Mouse (Mus musculus) layer of hippocampus, adult 9-11 months (tissue): ENCODE results near the gene Wrap53.

Experiments used
- DNase-seq: peaks from one replicate; pipeline ENCODE4 v3.0.0; 2022

Gene Wrap53

DNA sequence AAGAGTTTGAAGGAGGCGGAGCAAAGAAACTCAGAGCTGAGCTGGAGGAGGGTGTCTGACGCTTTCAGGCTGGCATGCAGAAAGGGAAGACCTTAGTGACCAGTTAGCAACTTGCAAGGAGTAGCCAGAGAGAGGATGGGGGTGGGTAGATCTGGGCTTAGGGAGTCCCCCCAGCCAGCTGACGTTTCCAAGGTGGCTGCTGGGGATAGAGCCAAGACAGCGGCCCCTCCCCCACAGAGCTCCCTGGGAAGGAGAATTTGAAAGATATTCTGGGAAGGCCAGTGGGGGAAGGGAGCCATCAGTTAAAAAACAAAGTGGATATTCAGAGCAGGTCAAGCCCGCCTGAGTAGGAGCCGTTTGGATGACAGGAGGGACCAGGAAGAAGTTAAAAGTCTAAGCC lies 20.0 kb upstream of the Wrap53 start:
- peak; percentile 80 for DNase-seq

DNA sequence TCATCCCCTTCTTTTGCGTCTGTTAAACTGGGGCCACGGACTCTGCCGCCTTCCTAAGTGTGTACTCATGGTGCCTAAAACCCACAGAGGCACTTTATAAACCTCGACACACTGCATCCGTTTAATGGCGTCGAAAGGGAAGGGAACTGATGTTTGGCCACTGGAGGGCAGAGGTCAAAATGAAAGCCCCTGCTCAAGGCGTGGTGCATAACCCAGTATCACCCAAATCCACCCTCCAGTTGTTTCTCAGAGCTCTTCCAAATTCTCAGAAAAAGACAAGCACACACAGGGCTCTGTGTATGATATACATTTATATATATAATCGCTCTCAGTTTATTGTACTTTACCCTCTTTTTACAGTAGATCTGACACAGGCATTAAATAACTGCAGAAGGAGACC lies 19.4 kb upstream of the Wrap53 start:
- DNase-seq = no peak

DNA sequence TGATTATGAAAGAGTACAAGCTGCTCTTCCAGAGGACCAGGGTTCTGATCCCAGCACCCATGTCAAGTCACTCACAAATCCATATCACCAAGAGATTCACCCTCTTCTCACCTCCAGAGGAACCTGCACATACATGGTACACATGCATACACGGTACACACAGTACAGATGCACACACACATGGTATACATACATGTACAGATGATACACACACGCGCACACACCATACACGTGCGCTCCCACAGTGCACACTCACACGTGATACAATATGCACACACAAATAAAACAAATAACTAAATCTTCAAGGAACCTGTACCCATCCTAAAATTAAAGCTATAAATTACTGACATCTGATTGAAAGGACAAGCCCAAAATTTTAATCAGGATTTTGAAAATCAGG lies 14.8 kb upstream of the Wrap53 start:
- no peak for DNase-seq

DNA sequence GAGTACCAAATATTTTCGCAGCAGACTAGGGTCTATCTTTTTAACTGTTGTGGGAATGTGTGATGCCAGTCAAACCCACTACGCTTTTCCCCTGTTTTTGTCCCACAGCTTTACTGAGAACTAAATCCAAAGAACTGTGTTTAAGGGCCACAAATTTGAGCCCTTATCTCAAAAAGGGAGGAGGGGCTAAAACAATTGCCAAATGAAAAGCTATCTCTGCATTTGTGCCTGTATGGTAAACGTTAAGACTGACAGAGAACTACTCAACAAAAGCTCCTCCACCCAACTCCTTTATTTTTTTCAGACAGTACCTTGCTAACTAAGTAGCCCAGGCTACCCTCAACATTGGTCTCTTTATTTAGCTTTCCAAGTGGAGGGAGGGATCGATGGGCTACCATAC lies 12.7 kb upstream of the Wrap53 start:
- DNase-seq = no peak

DNA sequence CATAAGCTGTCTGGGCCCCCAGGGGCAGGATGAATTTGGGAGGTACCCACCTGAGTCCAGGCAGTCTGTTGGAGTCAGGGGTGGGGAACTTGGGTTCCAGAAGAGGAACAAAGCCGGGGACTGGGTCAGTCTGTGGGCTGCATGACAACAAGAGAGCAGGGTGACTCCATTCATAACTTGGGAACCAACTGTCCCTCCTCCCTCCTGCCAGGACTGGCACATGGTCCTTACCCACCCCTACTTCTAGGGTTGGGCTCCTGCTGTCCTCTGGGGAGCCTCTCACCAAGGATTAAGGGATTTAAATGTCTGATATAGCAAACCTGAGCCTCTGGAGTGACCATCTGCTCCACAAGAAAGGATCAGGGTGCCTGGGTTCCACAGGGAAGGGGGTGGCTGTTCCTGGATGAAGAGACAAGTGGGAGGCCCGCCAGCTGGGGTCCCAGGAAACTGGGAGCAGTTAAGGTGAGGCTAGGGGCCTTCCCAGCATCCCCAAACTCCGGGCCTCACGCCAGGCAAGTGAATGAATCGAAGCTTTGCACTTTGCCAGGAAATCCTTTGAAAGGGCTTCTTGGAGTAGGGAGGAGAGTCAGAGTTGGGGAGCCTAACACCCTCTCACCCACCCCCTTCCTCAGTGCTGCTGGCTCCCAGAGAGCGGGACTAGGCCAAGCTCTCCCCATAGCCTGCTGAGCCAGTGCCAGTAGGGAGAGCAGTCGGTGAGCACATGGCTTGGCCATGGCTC lies 12.0 kb upstream of the Wrap53 start:
- peak; percentile 79 for DNase-seq

DNA sequence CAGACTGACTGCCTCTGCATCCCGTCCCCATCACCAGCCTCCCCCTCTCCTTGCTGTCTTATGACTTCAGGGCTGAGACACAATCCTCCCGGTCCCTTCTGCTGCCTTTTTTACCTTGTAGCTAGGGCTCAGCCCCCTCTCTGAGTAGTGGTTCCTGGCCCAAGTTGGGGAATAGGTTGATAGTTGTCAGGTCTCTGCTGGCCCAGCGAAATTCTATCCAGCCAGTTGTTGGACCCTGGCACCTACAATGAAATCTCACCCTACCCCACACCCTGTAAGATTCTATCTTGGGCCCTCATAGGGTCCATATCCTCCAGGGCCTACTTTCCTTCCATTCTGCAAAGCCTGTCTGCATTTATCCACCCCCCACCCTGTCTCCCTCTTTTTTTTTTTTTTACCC lies 11.4 kb upstream of the Wrap53 start:
- DNase-seq = no peak

DNA sequence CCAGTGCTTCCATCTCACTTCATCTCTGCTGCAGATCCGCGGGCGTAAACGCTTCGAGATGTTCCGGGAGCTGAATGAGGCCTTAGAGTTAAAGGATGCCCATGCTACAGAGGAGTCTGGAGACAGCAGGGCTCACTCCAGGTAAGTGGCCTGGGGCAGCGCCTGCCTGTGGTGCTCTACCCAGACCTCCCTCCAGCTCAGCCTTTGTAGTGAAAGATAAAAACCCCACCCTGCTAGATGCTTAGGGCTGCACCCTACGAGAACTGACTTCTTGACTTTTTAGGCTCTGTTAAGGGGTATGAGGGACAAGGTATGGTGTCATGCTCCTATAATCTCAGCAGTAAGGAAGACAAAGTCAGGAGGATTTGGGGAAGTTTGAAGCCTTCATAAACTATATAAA lies 10.6 kb upstream of the Wrap53 start:
- DNase-seq = no peak

DNA sequence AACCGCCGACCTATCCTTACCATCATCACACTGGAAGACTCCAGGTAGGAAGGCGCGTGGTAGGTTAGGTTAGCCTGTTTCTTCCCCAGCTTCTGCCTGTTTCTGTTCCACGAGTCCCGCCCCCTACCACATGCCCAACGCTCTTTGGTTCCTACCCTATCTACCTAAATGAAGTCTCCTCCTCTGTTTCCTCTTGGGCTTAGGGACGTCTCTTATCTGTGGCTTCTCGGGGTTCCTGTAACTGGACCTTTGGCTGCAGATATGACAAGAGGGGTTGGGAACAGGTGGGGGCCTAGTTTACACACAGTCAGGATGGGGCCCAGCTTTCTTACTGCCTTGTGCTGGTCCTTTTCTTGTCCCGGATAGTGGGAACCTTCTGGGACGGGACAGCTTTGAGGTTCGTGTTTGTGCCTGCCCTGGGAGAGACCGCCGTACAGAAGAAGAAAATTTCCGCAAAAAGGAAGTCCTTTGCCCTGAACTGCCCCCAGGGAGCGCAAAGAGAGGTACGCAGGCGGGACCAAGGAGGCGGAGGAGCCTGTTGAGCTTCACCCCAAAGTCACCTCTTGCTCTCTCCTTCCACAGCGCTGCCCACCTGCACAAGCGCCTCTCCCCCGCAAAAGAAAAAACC lies 9.3 kb upstream of the Wrap53 start:
- no peak for DNase-seq

DNA sequence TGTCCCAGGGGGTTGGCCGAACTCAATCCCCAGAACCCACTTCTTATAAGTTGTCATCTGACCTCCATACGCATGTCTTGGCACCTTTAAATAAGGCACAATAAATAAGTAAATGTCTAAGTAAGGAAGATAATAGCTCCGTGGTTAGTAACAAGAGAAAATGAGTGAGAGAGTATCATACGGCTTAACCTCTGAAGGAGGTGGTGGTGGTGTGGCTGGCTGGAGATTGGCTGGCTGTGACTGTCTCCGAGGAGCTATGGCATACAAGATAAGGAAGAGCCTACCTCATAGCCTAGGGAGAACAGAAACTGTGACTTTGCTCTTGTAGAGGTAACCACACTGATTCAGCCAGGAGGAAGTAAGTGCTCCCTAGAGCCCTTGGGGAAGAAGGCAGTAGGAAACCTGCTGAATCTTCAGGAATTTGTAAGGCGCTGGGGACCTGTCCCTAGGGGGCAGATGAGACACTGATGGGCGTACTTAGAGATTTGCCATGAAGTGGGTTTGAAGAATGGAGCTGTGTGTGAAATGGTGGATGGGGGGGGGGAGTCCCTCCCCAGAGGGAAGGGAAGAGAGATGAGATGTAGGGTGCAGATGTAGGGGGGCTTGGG lies 5.8 kb upstream of the Wrap53 start:
- no peak for DNase-seq

DNA sequence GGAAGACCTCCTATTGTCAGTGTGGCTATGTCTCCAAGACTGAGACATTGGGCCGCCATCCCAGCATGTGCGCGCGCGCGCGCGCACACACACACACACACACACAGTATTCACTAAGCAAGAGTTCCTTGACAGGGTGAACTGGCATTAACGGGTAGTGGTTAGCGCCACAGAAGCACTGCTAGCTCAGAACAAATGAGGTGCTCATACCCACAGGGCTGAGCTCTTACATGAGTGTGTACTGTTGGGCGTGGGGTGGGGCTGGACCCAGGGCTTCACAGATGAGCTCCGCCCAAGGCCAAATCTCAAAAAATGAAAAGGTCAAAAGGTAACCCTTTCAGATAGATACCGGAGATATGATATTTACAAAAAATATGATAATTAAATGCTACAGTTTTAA lies 4.9 kb upstream of the Wrap53 start:
- DNase-seq = no peak

DNA sequence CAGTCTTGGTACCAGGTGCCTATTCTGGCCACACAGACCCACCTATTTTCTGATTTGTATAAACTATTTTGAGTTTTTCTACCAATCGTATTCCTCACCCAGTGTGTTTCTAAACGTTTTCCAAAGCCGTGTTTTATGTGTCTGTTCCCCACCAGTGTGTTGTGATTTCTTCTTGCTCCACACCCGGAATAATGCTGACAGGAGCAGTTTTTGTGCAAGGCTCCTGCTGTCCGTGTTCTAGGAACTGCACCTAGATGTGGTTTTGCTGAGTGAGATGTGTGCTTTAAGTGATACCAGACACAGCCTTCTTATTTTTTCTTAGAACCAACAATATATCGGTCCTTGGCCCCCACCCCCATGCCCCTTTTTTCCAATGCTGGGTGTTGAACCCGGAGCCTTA lies 4.0 kb upstream of the Wrap53 start:
- no peak for DNase-seq

DNA sequence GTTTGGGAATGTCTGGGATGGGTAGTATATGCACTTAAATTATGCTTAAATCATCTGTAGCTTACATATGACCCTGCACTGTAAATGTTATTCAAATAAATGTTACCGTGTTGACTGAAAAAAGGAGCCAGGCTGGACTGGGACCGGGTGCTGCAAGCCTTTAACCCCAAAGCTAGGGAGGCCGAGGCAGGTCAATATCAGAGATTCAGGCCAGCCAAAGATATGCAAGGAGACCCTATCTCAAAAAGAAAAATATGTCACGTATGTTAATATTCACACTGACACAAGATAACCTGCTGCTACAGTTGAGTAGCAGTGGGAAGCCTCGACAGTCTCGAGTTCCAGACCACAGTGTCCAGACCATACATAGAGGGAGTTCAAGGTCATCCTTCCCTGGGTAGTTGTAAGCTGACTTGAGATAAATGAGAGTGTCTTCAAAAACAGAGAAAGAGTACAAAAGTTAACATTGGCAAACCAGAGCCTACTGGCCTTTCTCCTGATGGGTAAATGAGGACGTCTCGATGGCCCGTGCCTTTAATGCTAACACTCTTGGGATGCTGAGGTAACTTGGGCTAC lies 2.3 kb upstream of the Wrap53 start:
- DNase-seq = no peak

DNA sequence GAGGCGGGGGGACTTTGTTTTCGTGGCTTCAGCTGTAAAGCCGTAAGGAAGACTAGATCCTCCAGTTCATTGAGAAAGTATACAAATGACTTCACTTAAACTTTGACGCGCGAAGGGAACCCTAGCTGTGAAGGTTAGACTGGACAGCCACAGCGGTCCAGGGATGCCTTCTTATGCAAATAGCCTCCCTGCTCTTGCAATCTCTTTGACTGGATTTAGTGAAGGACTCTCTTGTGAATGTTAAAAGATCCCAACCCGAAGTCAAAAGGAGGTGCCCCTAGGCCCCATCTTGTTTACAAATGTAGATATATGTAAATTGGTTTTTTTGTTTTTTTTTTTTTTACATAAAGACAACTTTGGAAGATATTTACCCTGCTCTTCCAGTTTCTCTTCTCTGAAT lies 1.8 kb upstream of the Wrap53 start:
- DNase-seq = no peak

DNA sequence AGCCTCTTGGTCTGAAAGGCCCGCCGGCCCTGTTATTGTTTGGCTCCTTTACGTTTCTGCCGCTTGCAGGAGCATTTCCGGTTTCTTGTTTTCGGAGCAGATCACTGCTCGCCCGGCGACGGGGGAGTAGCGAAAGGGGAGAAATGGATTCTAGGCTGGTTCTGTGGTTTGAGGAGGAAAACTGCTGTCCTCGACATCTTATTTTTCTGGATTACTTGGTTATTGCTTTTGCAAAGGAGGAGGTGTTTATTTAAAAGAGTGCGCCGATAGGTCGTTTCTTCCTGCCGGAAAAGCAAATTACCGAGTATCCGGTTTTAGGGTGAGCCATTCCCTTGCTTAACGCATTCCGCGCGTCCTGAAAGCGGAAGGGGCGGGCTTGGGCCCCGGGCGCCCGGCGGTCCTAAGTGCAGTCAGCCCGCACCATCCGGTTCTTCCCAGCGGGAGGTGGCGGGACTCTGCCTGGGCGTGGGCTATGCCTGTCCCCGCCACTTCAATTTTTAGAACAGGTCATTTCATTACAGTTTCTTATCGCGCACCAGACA lies 1.2 kb upstream of the Wrap53 start:
- peak; percentile 90 for DNase-seq

DNA sequence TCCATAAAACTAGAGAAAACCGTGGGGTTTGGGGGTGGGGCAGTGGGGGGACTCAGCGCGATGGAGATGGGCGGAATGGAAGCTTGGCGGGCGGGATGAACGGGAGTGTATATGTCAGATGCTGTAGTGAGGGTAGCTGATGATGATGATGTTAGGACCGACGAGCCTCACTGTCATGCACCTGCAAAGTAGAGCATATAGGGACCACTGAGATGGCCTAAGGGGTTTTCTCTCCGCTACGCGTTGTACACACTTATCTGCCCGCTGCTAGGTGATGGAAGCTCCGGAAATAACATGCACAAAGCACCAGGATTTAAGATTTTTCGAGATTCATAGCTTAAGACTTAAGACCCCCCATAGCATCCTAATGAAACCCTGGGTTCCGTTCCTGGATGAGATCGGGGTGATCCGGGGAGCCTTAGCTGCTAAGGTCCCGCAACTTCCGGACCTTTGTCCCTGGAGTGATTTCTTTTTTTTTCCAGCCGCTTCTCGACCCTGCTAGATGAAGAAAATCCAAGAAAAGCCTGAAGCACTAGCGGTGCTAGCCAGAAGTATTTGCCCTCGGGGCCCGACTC lies 604 bp upstream of the Wrap53 start:
- no peak for DNase-seq

DNA sequence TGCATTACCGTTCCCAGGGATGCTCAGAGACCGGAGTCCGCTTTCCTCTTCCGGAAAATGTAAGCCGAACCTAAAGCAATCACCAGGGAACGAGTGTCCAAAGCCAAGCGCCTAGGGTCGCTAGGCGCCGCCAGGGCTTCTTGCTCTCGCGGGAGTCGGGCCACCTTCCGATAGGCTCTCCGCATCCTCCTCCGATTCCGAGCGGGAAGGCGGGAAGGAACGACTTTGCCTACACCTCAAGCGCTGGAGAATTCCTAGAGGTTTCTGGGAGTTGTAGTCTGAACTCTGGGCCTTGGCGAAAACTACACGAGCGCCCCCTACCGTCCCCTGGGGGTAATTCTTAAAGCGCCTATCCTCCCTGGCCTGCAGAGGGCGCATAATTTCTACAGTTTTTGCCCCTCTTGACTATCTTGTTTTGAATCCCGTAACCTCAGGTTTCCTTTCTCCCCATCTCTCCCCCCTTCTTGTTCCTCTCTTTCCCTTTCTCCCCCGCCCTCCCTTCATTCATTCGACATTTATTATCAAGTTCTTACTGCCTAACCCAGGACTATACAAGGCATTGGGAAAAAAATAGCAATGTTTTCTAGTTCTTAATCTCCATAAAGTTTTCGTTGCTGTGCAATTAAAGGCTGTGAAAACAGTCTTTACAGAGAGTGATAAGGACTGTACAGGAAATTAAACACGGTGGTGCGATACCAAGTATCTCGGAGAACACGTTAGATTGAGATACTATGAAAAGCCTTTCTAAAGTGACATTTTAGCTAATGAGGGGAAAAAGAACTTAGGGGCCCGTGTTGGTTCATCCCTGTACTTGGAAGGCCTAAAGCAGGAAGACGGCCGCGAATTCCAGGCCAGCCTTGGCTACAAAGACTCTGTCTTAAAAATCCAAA lies 682 bp downstream of the Wrap53 start:
- DNase-seq = peak; percentile 97

DNA sequence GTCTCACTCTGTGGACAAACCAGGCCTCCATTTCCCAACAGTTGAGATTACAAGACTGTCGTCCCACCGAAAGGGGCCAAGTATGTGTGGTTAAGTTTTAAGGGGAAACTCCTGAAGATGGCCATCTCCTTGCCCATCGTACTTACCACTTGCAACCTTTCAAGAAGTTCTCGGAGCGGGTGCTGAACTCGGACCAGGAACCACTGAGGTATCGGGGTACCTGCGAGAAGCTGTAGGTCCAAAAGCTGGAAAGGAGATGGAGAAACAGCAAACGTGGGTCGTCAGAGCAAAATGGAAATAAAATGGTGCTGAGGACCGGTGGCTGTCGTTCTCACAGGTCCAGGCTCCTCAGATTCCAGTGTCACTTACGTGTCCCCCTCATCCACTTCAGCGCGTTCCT lies 1.8 kb downstream of the Wrap53 start:
- DNase-seq = no peak

DNA sequence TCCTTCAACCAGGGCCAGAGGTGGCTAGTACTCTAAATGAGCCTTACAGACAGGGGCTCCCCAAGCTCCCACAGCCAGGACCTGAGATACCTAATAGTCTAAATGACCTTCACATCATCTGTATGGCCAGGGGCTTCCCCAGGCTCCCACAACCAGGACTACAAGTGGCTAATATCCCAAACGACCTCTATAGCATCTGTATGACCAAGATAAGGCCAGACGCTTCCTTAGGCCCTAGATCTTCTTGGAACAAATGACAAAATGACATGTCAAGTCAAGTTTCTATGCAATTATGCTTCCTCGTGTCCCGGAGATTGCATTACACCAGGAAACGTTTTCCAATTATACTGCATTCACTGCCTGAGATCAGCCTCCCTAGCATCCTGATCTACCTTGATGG lies 3.7 kb downstream of the Wrap53 start:
- DNase-seq = no peak

DNA sequence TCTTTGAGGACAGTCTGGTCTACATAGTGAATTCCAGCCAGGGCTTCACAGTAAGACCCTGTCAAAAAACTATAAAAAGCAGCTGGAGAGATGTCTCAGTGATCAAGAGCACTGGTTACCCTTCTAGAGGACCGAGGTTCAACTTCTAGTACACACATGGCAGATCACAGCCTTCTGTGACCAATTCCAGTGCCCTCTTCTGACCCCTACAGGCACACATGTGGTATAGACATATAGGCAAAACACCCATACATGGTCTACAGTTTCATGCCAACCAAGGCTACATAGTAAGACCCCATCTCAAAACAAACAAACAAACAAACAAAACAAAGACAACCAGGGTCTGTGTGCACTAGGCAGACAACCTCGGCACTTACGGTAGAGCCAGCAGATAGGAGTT lies 4.8 kb downstream of the Wrap53 start:
- no peak for DNase-seq

DNA sequence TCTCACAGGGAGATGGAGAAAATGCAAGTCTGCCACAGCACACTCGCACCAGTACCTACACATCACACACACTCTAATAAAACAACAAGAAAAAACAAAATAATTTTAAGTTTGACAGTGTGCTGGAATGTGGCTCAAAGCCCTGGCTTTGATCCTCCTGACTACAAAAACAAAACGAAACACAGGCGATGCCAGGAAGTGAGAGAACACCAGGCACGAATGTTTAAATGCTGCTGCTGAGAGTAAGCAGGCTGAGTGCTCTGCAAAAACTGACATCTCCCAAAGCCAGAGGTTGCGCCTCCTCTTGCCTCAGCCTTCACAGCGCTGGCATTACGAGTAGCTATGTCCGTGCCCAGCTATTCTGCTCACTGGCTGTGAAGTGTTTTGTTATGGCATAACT lies 14.9 kb downstream of the Wrap53 start:
- no peak for DNase-seq

DNA sequence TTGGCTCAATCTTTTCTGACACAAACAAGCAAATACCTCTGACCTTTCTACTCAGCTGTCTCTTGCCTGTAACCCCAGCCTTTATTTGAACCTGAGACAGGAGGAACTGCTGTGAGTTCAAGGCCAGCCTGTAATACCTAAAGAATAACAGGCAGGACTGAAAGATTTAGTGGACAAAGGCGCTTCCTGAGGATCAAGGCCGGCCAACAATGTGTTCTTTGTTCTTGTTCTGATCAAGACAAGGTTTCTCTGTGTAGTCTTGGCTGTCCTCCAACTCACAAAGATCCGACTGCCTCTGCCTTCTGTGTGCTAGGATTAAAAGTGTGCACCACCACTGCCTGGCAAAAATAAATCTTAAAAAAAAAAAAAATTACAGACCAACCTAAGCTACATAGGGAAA lies 15.7 kb downstream of the Wrap53 start:
- DNase-seq = no peak

DNA sequence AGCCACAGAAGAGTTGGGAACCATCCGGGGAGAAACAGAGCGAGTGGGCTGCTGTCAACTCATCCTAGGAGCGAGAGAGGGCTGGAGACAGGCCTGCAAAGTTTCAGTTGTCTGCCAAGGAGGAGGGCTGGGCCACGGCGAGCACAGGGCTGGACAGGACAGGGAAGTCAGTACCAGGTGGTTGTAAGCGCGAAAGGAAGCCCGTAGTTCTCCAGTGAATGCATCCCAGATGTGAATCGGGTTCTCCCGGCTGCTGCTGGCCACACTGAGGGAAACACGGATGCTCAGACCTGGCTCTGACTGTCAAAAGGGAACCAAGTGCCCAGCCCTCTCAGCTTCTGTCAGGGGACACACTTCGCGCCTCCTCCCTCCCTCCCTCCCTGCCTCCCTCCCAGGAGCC lies 16.7 kb downstream of the Wrap53 start:
- DNase-seq = no peak
